Mouse (Mus musculus) olfactory bulb, adult 2 months (tissue): Measurements from ENCODE around the gene Ahcyl2.

ENCODE experiments used
- CTCF ChIP-seq: fragments of 200-500 bp; IDR thresholded peaks from 2 replicates; pipeline ENCODE4 v1.5.1; 2012; ENCODE audit warnings: low read depth, mild to moderate bottlenecking, low read length, moderate library complexity; ENCODE audit not compliant: insufficient read depth
- POLR2A ChIP-seq: fragments of 200-500 bp; IDR thresholded peaks from 2 replicates; pipeline ENCODE4 v1.6.1; 2012; ENCODE audit warnings: mild to moderate bottlenecking, low read depth, low read length, moderate library complexity; ENCODE audit not compliant: insufficient read depth

- TF ChIP-seq POLR2A (no peak), CTCF (no peak)
These were observed 188.9 kb downstream of the Ahcyl2 start for GRCm38 (mm10) chr6:29956749-29957148.
